8 mouse cellular contexts compared by ENCODE assay signal in the genomic region with DNA sequence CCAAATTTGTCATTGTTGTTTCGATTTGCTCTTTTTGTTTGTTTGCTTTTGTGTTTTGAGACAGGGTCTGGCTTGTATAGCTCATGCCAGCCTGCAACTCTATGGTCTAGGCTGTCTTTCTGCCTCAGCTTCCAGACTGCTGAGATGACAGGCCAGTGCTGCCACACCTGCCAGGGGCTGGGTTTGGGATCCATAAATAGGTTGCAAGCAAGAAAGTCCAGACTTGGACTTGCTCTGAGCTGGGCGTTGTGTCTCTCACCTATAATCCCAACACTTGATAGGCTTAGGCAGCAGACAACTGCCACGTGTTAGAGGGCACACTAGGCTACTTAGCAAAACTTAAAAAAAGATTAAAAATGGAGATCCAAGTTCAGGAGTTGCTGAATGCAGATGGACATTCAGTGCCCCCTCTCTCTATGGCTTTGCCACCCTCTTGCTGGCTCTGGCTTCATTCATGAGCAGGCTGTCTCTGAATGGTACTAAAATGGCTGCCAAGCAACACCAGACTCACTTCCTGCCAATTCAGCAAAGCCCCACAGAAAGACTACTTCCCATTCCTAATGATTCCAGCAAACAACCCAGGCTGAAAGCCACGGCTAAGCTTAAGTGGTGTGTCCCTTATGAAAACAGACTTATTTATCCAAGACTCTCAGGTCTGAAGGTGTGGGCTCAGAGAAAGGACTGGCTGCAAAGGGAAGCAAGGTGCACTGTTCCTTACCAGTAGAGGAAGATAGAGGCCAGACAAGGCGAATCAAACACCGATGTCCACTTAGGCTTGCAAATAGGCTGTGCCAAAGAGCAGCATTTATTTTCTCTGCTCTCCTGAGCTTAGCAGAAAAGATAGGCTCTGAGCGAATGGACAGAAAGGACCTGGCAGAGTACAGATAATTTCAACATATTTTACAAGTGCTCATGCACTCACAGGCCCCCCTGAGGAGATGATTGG. TPM values are rescaled to one million over a fixed set of nuclear protein-coding genes. Genes with fewer than 3 reads are reported as not detected.
DNase-seq lines count a peak whose midpoint lies in the region; ATAC-seq and TF ChIP-seq lines count a peak whose summit lies in the region.

No protein-coding gene starts in this region.

- intact Hi-C loops in heart, adult 2 months (cut with DNase I), result loop anchor here (1.0 kb wide), 1 partner anchor 47 kb away; no protein-coding TSS in a partner anchor

- 0 out of 2 replicates have a peak, but pooled peaks have one; percentile 10 for TF ChIP-seq EP300 in heart, adult 2 months (IDR thresholded peaks at IDR 0.05; ENCODE audit: insufficient read depth, low read depth, low read length)
- no peak for TF ChIP-seq EP300 in lung, postnatal 0 days (IDR thresholded peaks at IDR 0.05)

- peak; percentile 20 for ATAC-seq in lung, postnatal 0 days

- no peak for TF ChIP-seq CTCF in heart, adult 2 months (IDR thresholded peaks at IDR 0.05)
- no peak; the same call in 1 of the 2 replicates for TF ChIP-seq CTCF in lung, postnatal 0 days (IDR thresholded peaks at IDR 0.05)
- TF ChIP-seq CTCF in lung, adult 2 months (IDR thresholded peaks at IDR 0.05; ENCODE audit: insufficient read depth, low read length), result no peak
- TF ChIP-seq CTCF in olfactory bulb, adult 2 months (IDR thresholded peaks at IDR 0.05; ENCODE audit: insufficient read depth, low read depth, low read length), result no peak

- no peaks in the 10 kb centered on the region for H3K9me3 ChIP-seq in lung, postnatal 0 days (ENCODE audit: low read length)
- H3K9me3 ChIP-seq in limb, embryonic 10.5 days (replicated peaks), result no peaks in the 10 kb centered on the region

- peak in 1 of 2 experiments; percentile 52 for DNase-seq in heart, adult 2 months
- DNase-seq in heart, adult 8-10 months (ENCODE audit: low spot score), result no peak
- peak; percentile 58 for DNase-seq in lung, postnatal 0 days (ENCODE audit: low spot score)
- DNase-seq in lung, adult 2 months, result no peak
- no peak for DNase-seq in limb, embryonic 10.5 days (ENCODE audit: low spot score)
- no peak for DNase-seq in left cerebral cortex, adult 11 months (ENCODE audit: low spot score)

- H3K27me3 ChIP-seq in heart, adult 2 months (ENCODE audit: control insufficient read depth, insufficient read depth, low read length), result no peaks in the 10 kb centered on the region
- H3K27me3 ChIP-seq in lung, postnatal 0 days (replicated peaks; ENCODE audit: insufficient read depth, low read length), result no peaks in the 10 kb centered on the region
- peaks cover 3% of the 10 kb centered on the region; the same call in 1 of the 2 replicates for H3K27me3 ChIP-seq in limb, embryonic 10.5 days (ENCODE audit: low read depth, poor library complexity, severe bottlenecking)

- H3K4me2 ChIP-seq in lung, postnatal 0 days (replicated peaks; ENCODE audit: low read depth, low read length), result no peak overlapping the region

- H3K79me2 ChIP-seq in heart, adult 2 months (replicated peaks; ENCODE audit: control insufficient read depth, insufficient read depth, low read length), result peaks cover 9% of the 10 kb centered on the region

- H3K9ac ChIP-seq in heart, adult 2 months (ENCODE audit: low read depth, low read length), result peak overlapping the region; percentile 12; the same call in 1 of the 2 replicates
- no peak overlapping the region for H3K9ac ChIP-seq in lung, postnatal 0 days (replicated peaks; ENCODE audit: low read depth)

- peak overlapping the region; percentile 76 for H3K27ac ChIP-seq in heart, adult 2 months
- no peak overlapping the region for H3K27ac ChIP-seq in lung, postnatal 0 days (ENCODE audit: low read length)
- peak overlapping the region; percentile 59 for H3K27ac ChIP-seq in brown adipose tissue, adult 24 weeks (replicated peaks; ENCODE audit: low read depth, low read length)
- H3K27ac ChIP-seq in olfactory bulb, adult 2 months (ENCODE audit: insufficient read depth, low read depth, low read length), result peak overlapping the region; percentile 69
- no peak overlapping the region for H3K27ac ChIP-seq in limb, embryonic 10.5 days

- WGBS in heart, adult 2 months, result 42% methylated on average over 7 of the region's 7 CpGs
- 53% methylated on average over 7 of the region's 7 CpGs for WGBS in lung, postnatal 0 days
- 45% methylated on average over 7 of the region's 7 CpGs for WGBS in lung, adult 2 months
- WGBS in olfactory bulb, adult 2 months, result 38% methylated on average over 7 of the region's 7 CpGs
- 87% methylated on average over 7 of the region's 7 CpGs for WGBS in limb, embryonic 10.5 days

- H3K4me1 ChIP-seq in heart, adult 2 months (ENCODE audit: control insufficient read depth, insufficient read depth, low read length), result peaks cover 58% of the 10 kb centered on the region
- peaks cover 43% of the 10 kb centered on the region for H3K4me1 ChIP-seq in lung, postnatal 0 days (ENCODE audit: insufficient read depth, low read depth, low read length)
- peaks cover 67% of the 10 kb centered on the region for H3K4me1 ChIP-seq in lung, adult 2 months (ENCODE audit: control insufficient read depth, insufficient read depth, low read length)
- peaks cover 73% of the 10 kb centered on the region for H3K4me1 ChIP-seq in brown adipose tissue, adult 24 weeks (ENCODE audit: control insufficient read depth, insufficient read depth, insufficient read length, low read length)
- peaks cover 56% of the 10 kb centered on the region for H3K4me1 ChIP-seq in olfactory bulb, adult 2 months (ENCODE audit: control insufficient read depth, insufficient read depth, low read length)
- H3K4me1 ChIP-seq in limb, embryonic 10.5 days, result peaks cover 17% of the 10 kb centered on the region

- TF ChIP-seq POLR2A in heart, adult 2 months (IDR thresholded peaks at IDR 0.05; ENCODE audit: insufficient read depth, low read depth, low read length), result 0 out of 2 replicates have a peak, but pooled peaks have one; percentile 3
- TF ChIP-seq POLR2A in lung, adult 2 months (IDR thresholded peaks at IDR 0.05; ENCODE audit: borderline replicate concordance, extremely low read depth, low read depth, low read length), result no peak
- no peak for TF ChIP-seq POLR2A in olfactory bulb, adult 2 months (IDR thresholded peaks at IDR 0.05; ENCODE audit: insufficient read depth, low read depth, low read length)

- peaks cover 62% of the 10 kb centered on the region for H3K36me3 ChIP-seq in heart, adult 2 months (ENCODE audit: control insufficient read depth, insufficient read depth, low read length)
- peaks cover 3% of the 10 kb centered on the region; the same call in 1 of the 2 replicates for H3K36me3 ChIP-seq in lung, postnatal 0 days (ENCODE audit: insufficient read depth, low read length)
- no peaks in the 10 kb centered on the region for H3K36me3 ChIP-seq in limb, embryonic 10.5 days

- peak overlapping the region; percentile 15 for H3K4me3 ChIP-seq in heart, adult 2 months
- no peak overlapping the region for H3K4me3 ChIP-seq in lung, postnatal 0 days (ENCODE audit: low read depth, low read length)
- H3K4me3 ChIP-seq in lung, adult 2 months (replicated peaks; ENCODE audit: extremely low read depth, low read depth, low read length), result no peak overlapping the region
- H3K4me3 ChIP-seq in brown adipose tissue, adult 24 weeks (ENCODE audit: insufficient read depth, low read depth, low read length), result no peak overlapping the region
- no peak overlapping the region for H3K4me3 ChIP-seq in olfactory bulb, adult 2 months (ENCODE audit: insufficient read depth, low read depth, low read length)
- H3K4me3 ChIP-seq in limb, embryonic 10.5 days, result no peak overlapping the region

RNA-seq across cellular contexts. Expression of gene Klf9, which starts 8.7 kb away (rescaled TPM):
- 100 to 1,000 TPM; 121 to 142 TPM for total RNA-seq in heart, adult 2 months (2021)
- polyA plus RNA-seq in heart, adult 2 months (2012; rRNA removed), result 40.3 and 47.1 TPM in 2 replicates
- total RNA-seq in heart, adult 8-10 months (2022), result 100 to 1,000 TPM in 3 of 4 experiments, 10 to 100 TPM in 1; 94.4 to 149 (median 104) TPM
- polyA plus RNA-seq in lung, postnatal 0 days (2015; fragmentation: Nextera tagmentation; extraction: Ambion mirVana), result 28.8 and 46.2 TPM in 2 replicates
- polyA plus RNA-seq in lung, adult 2 months (2012; rRNA removed), result 46.9 and 97.8 TPM in 2 replicates
- polyA plus RNA-seq in brown adipose tissue, adult 24 weeks (2012; ENCODE audit: insufficient read depth, insufficient read length, missing spikeins), result 61.4 and 63.8 TPM in 2 replicates
- polyA plus RNA-seq in olfactory bulb, adult 2 months (2012; ENCODE audit: insufficient read depth, insufficient read length, low replicate concordance, missing spikeins), result 102 and 132 TPM in 2 replicates
- 0.74 and 1.3 TPM in 2 replicates for polyA plus RNA-seq in limb, embryonic 10.5 days (2016; fragmentation: Nextera tagmentation; extraction: Ambion mirVana)

Comparison
In these comparisons a context has a peak if more than half of its experiments do, and no peak if none do; other contexts are left out.
1. H3K27ac ChIP-seq: peak in heart, adult 2 months (single experiment), brown adipose tissue, adult 24 weeks (single experiment) and olfactory bulb, adult 2 months (single experiment); none in lung, postnatal 0 days (single experiment) and limb, embryonic 10.5 days (single experiment).
2. RNA of gene Klf9, which starts 8.7 kb away (polyA plus RNA-seq): 102 to 132 TPM in olfactory bulb, adult 2 months, 61.4 to 63.8 TPM in brown adipose tissue, adult 24 weeks, 46.9 to 97.8 TPM in lung, adult 2 months, 28.8 to 46.2 TPM in lung, postnatal 0 days and 40.3 to 47.1 TPM in heart, adult 2 months; 0.74 to 1.3 TPM in limb, embryonic 10.5 days; every median in the first group is over 10 times any median in the second.